Mouse (Mus musculus): Measurements from ENCODE around the gene Obp2a. TPM values are rescaled to one million over a fixed set of nuclear protein-coding genes. Genes with fewer than 3 reads are reported as not detected.
"Not testable (repeated sequence)": the region's sequence is repeated elsewhere in the genome, so short reads cannot be mapped to it uniquely, and the experiment has no call there.

The Obp2a gene
- polyA plus RNA-seq, 1 experiment = not detected

DNA sequence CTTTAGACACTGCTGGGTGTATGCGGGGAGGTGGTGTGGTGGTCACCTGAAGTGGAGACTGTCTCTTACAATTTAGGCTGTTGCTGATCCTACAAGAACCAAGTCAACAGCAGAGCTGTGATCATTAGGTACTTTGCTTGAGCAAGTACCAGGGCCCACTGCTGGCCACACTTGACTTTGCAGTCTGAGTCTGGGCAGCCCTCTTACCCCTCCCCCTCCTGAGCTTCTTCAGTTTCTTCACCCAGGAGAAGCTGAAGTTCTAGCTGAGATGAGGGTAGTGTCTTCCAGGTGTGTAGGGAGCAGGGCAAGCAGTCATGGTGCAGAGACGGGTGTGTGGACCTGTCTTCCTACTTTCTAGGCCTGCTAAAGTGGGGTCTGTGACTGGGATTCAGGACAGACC is 8.3 kb downstream of the Obp2a start:
- no peak overlapping the region for H3K4me3 ChIP-seq (ENCODE audit: control insufficient read depth, low read depth, low read length)
- H3K4me1 ChIP-seq (ENCODE audit: control insufficient read depth, insufficient read depth, low read length) = no peaks in the 10 kb centered on the region
- TF ChIP-seq POLR2A (IDR thresholded peaks at IDR 0.05; ENCODE audit: control insufficient read depth, low read depth, low read length) = no peak
- 0 out of 2 replicates have a peak, but pooled peaks have one; percentile 6 for TF ChIP-seq CTCF (IDR thresholded peaks at IDR 0.05; ENCODE audit: control insufficient read depth, insufficient read depth, insufficient replicate concordance, low read depth, low read length)
- H3K27me3 ChIP-seq (ENCODE audit: control insufficient read depth, insufficient read depth, low read length) = no peaks in the 10 kb centered on the region
- no peaks in the 10 kb centered on the region for H3K36me3 ChIP-seq (ENCODE audit: control insufficient read depth, insufficient read depth, low read length)
- H3K27ac ChIP-seq (ENCODE audit: control insufficient read depth, insufficient read depth, low read depth, low read length) = no peak overlapping the region

DNA sequence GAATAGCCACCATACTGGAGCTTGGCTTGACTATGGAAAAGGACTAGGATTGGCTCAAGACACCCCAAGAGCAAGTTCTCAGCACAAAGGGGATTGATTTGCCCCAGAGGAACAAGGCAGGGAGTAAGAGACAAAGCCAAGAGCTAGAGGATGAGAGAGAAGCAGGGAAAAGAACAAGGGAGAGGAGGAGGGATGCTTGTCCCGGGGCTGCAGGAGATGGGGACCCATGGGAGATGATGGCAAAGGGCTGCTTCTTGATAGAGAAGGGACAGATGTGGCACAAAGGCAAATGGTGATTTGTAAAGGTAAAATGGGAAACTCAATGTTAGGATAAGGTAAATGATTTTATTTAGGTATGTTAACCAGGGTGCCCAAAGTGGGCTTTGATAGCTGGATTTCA is 9.2 kb downstream of the Obp2a start:
- H3K4me1 ChIP-seq (ENCODE audit: control insufficient read depth, insufficient read depth, low read length); H3K27me3 ChIP-seq (ENCODE audit: control insufficient read depth, insufficient read depth, low read length); H3K4me3 ChIP-seq (ENCODE audit: control insufficient read depth, low read depth, low read length); H3K27ac ChIP-seq (ENCODE audit: control insufficient read depth, insufficient read depth, low read depth, low read length); H3K36me3 ChIP-seq (ENCODE audit: control insufficient read depth, insufficient read depth, low read length): not testable (repeated sequence)

DNA sequence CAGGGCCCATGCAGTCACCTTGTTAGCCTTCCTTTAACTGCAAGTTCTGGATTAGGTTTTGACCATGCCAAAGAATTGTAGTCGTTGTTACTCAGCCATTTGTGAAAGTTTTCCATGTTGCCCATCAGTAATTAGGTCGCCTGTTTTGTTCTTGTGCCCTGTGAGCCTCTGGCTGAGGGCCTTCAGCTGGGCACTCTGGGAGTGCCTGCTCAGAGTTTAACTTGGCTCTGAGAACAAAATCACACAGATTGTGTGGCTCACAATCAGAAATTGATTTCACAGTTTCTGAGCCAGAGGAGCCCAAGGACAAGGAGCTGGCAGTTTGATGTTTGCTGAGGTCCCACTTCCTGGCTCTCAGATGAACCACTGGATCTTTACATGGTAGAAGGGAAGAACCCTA is 9.9 kb downstream of the Obp2a start:
- not testable (repeated sequence) for H3K27me3 ChIP-seq (ENCODE audit: control insufficient read depth, insufficient read depth, low read length); H3K4me3 ChIP-seq (ENCODE audit: control insufficient read depth, low read depth, low read length); H3K36me3 ChIP-seq (ENCODE audit: control insufficient read depth, insufficient read depth, low read length); H3K4me1 ChIP-seq (ENCODE audit: control insufficient read depth, insufficient read depth, low read length); H3K27ac ChIP-seq (ENCODE audit: control insufficient read depth, insufficient read depth, low read depth, low read length)

DNA sequence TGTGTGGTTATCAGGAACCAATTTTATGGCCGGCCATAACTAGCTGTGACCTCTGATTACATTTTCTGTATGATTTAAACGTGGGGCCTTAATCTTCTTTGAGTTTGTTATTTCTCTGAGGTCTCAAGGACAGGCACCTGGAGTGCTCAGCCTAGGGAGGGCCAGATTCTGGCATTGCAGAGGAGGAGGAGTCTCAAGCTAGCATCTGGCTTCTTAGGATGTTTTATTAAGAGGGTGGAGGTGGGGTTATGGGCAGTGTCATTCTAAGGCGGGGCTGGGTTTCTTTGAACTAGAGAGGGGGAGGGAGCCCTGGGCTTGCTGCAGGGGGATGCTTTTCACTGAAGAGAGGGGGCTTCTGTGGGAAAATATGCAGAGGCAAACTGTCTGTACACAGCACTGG is 11.8 kb downstream of the Obp2a start:
- not testable (repeated sequence) for H3K36me3 ChIP-seq (ENCODE audit: control insufficient read depth, insufficient read depth, low read length); H3K27ac ChIP-seq (ENCODE audit: control insufficient read depth, insufficient read depth, low read depth, low read length); H3K4me1 ChIP-seq (ENCODE audit: control insufficient read depth, insufficient read depth, low read length); H3K27me3 ChIP-seq (ENCODE audit: control insufficient read depth, insufficient read depth, low read length); H3K4me3 ChIP-seq (ENCODE audit: control insufficient read depth, low read depth, low read length)

DNA sequence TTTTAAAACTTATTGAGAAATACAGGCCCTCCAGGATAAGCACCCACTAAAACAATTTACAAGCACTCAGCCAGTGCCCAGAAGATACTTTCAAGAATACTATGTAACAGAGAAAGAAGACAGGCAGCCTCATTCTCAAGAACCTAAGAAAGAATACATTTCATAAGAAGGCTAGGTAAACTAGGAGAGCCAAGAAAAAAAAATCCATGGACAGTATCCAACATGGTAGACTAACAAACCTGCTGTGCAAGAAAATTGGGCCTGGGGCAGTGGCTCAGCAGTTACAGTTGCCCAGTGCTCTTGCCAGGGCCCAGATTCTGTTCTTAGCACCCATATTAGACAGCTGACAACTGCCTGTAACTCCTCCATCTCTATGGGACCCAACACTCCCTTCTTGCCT is 17.4 kb downstream of the Obp2a start:
- no peak overlapping the region for H3K27ac ChIP-seq (ENCODE audit: control insufficient read depth, insufficient read depth, low read depth, low read length)
- no peaks in the 10 kb centered on the region for H3K4me1 ChIP-seq (ENCODE audit: control insufficient read depth, insufficient read depth, low read length)

DNA sequence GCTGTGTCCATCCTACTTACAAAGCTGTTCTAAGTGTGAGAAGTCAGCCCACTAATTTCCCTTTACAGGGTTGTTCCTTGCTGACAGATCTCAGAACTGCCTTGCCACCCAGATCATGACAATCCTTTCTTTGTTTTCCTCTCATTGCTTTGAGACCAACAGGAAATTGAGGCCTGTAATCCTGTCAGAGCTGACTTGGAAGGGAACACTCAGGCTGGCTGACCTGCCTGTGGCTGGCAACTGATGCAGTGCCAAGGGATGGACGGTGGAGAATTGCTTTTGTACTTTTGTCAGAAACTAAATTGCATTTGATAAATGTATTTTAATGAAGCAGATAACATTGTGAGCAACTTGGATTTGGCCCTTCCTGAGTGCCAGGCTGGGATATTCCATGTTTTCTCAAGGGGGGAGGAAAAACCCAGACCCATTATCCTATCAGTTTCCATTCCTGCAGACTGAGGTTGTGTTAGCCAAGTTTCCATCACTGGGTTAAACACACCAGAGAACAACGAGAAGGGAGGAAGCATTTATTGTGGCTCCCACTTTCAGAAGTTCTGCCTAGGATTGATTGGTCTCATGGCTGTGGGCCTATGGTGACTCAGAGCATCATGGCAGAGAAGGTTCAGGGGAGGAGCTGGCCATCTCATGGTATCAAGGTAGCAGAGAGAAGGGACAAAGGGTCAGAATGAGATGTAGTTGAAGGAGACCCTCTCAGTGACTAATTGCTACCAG is 33.5 kb downstream of the Obp2a start:
- H3K27me3 ChIP-seq (ENCODE audit: control insufficient read depth, insufficient read depth, low read length) = no peaks in the 10 kb centered on the region
- H3K4me3 ChIP-seq (ENCODE audit: control insufficient read depth, low read depth, low read length) = no peak overlapping the region
- TF ChIP-seq POLR2A (IDR thresholded peaks at IDR 0.05; ENCODE audit: control insufficient read depth, low read depth, low read length) (no peak), CTCF (IDR thresholded peaks at IDR 0.05; ENCODE audit: control insufficient read depth, insufficient read depth, insufficient replicate concordance, low read depth, low read length) (no peak)
- no peak overlapping the region for H3K27ac ChIP-seq (ENCODE audit: control insufficient read depth, insufficient read depth, low read depth, low read length)
- H3K4me1 ChIP-seq (ENCODE audit: control insufficient read depth, insufficient read depth, low read length) = no peaks in the 10 kb centered on the region
- H3K36me3 ChIP-seq (ENCODE audit: control insufficient read depth, insufficient read depth, low read length) = no peaks in the 10 kb centered on the region

More for the DNA sequence above, 17.4 kb downstream of the Obp2a start:
- no peak overlapping the region for H3K4me3 ChIP-seq (ENCODE audit: control insufficient read depth, low read depth, low read length)
- no peaks in the 10 kb centered on the region for H3K36me3 ChIP-seq (ENCODE audit: control insufficient read depth, insufficient read depth, low read length)
- TF ChIP-seq CTCF (IDR thresholded peaks at IDR 0.05; ENCODE audit: control insufficient read depth, insufficient read depth, insufficient replicate concordance, low read depth, low read length) (no peak), POLR2A (IDR thresholded peaks at IDR 0.05; ENCODE audit: control insufficient read depth, low read depth, low read length) (no peak)
- no peaks in the 10 kb centered on the region for H3K27me3 ChIP-seq (ENCODE audit: control insufficient read depth, insufficient read depth, low read length)

DNA sequence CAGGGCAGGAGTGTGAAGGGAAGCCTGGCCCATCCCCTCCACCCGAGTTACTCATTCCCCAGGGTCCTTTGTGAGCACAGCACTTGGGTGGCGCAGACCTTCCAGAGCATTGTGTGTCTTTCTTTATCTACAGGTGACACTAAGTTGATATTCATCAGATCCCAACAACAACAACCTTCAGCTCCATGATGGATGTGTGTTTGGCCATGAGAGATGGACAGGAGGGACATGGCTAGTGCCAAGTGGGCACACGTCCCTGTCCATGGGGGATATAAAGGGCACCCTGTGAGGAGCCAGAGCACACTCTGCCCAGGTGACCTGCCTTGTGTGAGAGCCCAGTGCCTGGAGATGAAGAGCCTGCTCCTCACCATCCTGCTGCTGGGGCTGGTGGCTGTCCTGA is 36.9 kb downstream of the Obp2a start, which contains the start of gene Obp2b:
Gene Obp2b, plus strand, starts transcription at position 301 of the 400 bp plus-strand sequence.
- H3K27me3 ChIP-seq (ENCODE audit: control insufficient read depth, insufficient read depth, low read length); H3K36me3 ChIP-seq (ENCODE audit: control insufficient read depth, insufficient read depth, low read length); H3K4me3 ChIP-seq (ENCODE audit: control insufficient read depth, low read depth, low read length); H3K4me1 ChIP-seq (ENCODE audit: control insufficient read depth, insufficient read depth, low read length); H3K27ac ChIP-seq (ENCODE audit: control insufficient read depth, insufficient read depth, low read depth, low read length): not testable (repeated sequence)

DNA sequence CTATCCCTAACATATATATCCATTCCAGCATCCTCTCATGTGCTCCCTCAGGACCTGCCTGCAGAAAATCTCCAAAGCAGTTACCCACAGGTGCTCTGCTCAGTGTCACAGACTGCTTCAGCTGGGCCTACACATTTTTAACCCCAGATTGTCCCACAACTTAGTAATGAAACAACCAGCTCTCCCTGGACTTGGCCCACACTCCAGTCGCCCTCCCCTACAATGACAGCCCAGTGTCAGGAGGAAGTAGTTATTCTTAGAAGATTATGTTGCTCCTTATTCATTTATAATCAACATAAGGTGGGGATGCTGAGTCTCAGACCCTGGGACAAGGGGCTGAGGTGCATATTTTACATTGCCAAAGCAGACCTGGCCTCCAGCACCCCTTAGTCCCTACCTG is 41.8 kb downstream of the Obp2a start:
- H3K27ac ChIP-seq (ENCODE audit: control insufficient read depth, insufficient read depth, low read depth, low read length) = no peak overlapping the region
- no peak overlapping the region for H3K4me3 ChIP-seq (ENCODE audit: control insufficient read depth, low read depth, low read length)
- TF ChIP-seq CTCF (IDR thresholded peaks at IDR 0.05; ENCODE audit: control insufficient read depth, insufficient read depth, insufficient replicate concordance, low read depth, low read length) (no peak), POLR2A (IDR thresholded peaks at IDR 0.05; ENCODE audit: control insufficient read depth, low read depth, low read length) (no peak)
- H3K27me3 ChIP-seq (ENCODE audit: control insufficient read depth, insufficient read depth, low read length) = no peaks in the 10 kb centered on the region
- H3K4me1 ChIP-seq (ENCODE audit: control insufficient read depth, insufficient read depth, low read length) = no peaks in the 10 kb centered on the region
- no peaks in the 10 kb centered on the region for H3K36me3 ChIP-seq (ENCODE audit: control insufficient read depth, insufficient read depth, low read length)

Other genes starting within 250 kb of the Obp2a start
- gene Clic3, start 243.2 kb upstream of the Obp2a start, polyA plus RNA-seq (2012; rRNA removed) = 0.78 and 11.8 TPM in 2 replicates
- gene Paxx, start 238.9 kb upstream of the Obp2a start, polyA plus RNA-seq (2012; rRNA removed) = 34.3 and 35.8 TPM in 2 replicates
- 311 and 369 TPM in 2 replicates for gene Ptgds, start 230.0 kb upstream of the Obp2a start, polyA plus RNA-seq (2012; rRNA removed)
- 5.7 TPM in 1 of 2 replicates, not detected in the other for gene Lcn12, start 206.1 kb upstream of the Obp2a start, polyA plus RNA-seq (2012; rRNA removed)
- gene Fbxw5, start 199.3 kb upstream of the Obp2a start, polyA plus RNA-seq (2012; rRNA removed) = 137 and 166 TPM in 2 replicates
- gene C8g, start 198.3 kb upstream of the Obp2a start, polyA plus RNA-seq (2012; rRNA removed) = 58.4 and 70.5 TPM in 2 replicates
- 12.2 and 12.7 TPM in 2 replicates for gene Traf2, start 153.1 kb upstream of the Obp2a start, polyA plus RNA-seq (2012; rRNA removed)
- 170 and 227 TPM in 2 replicates for gene Edf1, start 142.2 kb upstream of the Obp2a start, polyA plus RNA-seq (2012; rRNA removed)
- gene Mamdc4, start 125.2 kb upstream of the Obp2a start, polyA plus RNA-seq (2012; rRNA removed) = 1.7 and 8.5 TPM in 2 replicates
- gene Phpt1, start 124.8 kb upstream of the Obp2a start, polyA plus RNA-seq (2012; rRNA removed) = 102 and 112 TPM in 2 replicates
- gene Ajm1, start 118.3 kb upstream of the Obp2a start, polyA plus RNA-seq (2012; rRNA removed) = 0.11 and 0.19 TPM in 2 replicates
- gene Rabl6, start 91.5 kb upstream of the Obp2a start, polyA plus RNA-seq (2012; rRNA removed) = 40.9 and 46.2 TPM in 2 replicates
- gene Ccdc183, start 82.4 kb upstream of the Obp2a start, polyA plus RNA-seq (2012; rRNA removed) = 101 and 107 TPM in 2 replicates
- gene Tmem141, start 78.0 kb upstream of the Obp2a start, polyA plus RNA-seq (2012; rRNA removed) = 24.0 and 26.8 TPM in 2 replicates
- gene Fcna, start 72.0 kb upstream of the Obp2a start, polyA plus RNA-seq (2012; rRNA removed) = 0.07 and 0.54 TPM in 2 replicates
- gene Lcn8, start 46.9 kb upstream of the Obp2a start, polyA plus RNA-seq (2012; rRNA removed) = not detected in 2 replicates
- not detected in 2 replicates for gene Lcn5, start 42.1 kb upstream of the Obp2a start, polyA plus RNA-seq (2012; rRNA removed)
- not detected in 2 replicates for gene Lcn6, start 23.3 kb upstream of the Obp2a start, polyA plus RNA-seq (2012; rRNA removed)
- not detected in 2 replicates for gene Lcn10, start 17.3 kb upstream of the Obp2a start, polyA plus RNA-seq (2012; rRNA removed)
- gene Bmyc, start 6.7 kb downstream of the Obp2a start, polyA plus RNA-seq (2012; rRNA removed) = 6.3 and 6.4 TPM in 2 replicates
- gene Obp2b, start 37.0 kb downstream of the Obp2a start, polyA plus RNA-seq (2012; rRNA removed) = not detected in 2 replicates
- not detected in 2 replicates for gene Lcn3, start 65.5 kb downstream of the Obp2a start, polyA plus RNA-seq (2012; rRNA removed)
- gene Lcn11, start 77.0 kb downstream of the Obp2a start, polyA plus RNA-seq (2012; rRNA removed) = not detected in 2 replicates
- 14.4 and 17.0 TPM in 2 replicates for gene Gm13539, start 82.2 kb downstream of the Obp2a start, polyA plus RNA-seq (2012; rRNA removed)
- 55.2 and 62.6 TPM in 2 replicates for gene Glt6d1, start 115.8 kb downstream of the Obp2a start, polyA plus RNA-seq (2012; rRNA removed)
- not detected in 2 replicates for gene Lcn9, start 123.1 kb downstream of the Obp2a start, polyA plus RNA-seq (2012; rRNA removed)
- 8.0 and 8.5 TPM in 2 replicates for gene Sohlh1, start 147.2 kb downstream of the Obp2a start, polyA plus RNA-seq (2012; rRNA removed)
- 6.8 and 7.8 TPM in 2 replicates for gene Kcnt1, start 163.7 kb downstream of the Obp2a start, polyA plus RNA-seq (2012; rRNA removed)

All from testis, adult 2 months (tissue).